Mouse (Mus musculus) intestine, postnatal 0 days (tissue): ENCODE measurements around the gene Veph1. TPM values are rescaled to one million over a fixed set of nuclear protein-coding genes. Genes with fewer than 3 reads are reported as not detected.
A peak's percentile ranks its signal among the peaks of the same experiment; 100 is the strongest.
"Not testable (repeated sequence)": the region's sequence is repeated elsewhere in the genome, so short reads cannot be mapped to it uniquely, and the experiment has no call there.

Experiments used
- ATAC-seq: fragments of 200-750 bp; cut with Nextera tagmentation; 2 replicates; pipeline ENCODE4 v1.8.0; 2017; ENCODE audit warnings: mild to moderate bottlenecking, moderate TSS enrichment, moderate library complexity
- H3K27ac ChIP-seq: fragments of 300-500 bp; sonication (generic); 2 replicates; pipeline ENCODE4 v1.5.1; 2014; ENCODE audit warnings: mild to moderate bottlenecking, low read depth, low read length, moderate library complexity
- H3K27me3 ChIP-seq: fragments of 300-500 bp; sonication (generic); replicated peaks from 2 replicates; pipeline ENCODE4 v1.6.1; 2014; ENCODE audit warnings: low read length, mixed read lengths; ENCODE audit not compliant: control insufficient read depth, insufficient read depth
- H3K36me3 ChIP-seq: fragments of 300-500 bp; sonication (generic); 2 replicates; pipeline ENCODE4 v1.6.1; 2014; ENCODE audit warnings: mild to moderate bottlenecking, moderate library complexity; ENCODE audit not compliant: control insufficient read depth, insufficient read depth
- H3K4me1 ChIP-seq: fragments of 300-500 bp; sonication (generic); replicated peaks from 2 replicates; pipeline ENCODE4 v1.6.1; 2014; ENCODE audit warnings: antibody characterized with exemption, low read length, mixed read lengths; ENCODE audit not compliant: control insufficient read depth, insufficient read depth
- H3K4me2 ChIP-seq: fragments of 300-500 bp; sonication (generic); replicated peaks from 2 replicates; pipeline ENCODE4 v1.6.1; 2014; ENCODE audit warnings: low read depth, mild to moderate bottlenecking, moderate library complexity
- H3K4me3 ChIP-seq: fragments of 300-500 bp; sonication (generic); 2 replicates; pipeline ENCODE4 v1.5.1; 2014; ENCODE audit warnings: low read depth, low read length
- H3K9ac ChIP-seq: fragments of 300-500 bp; sonication (generic); 2 replicates; pipeline ENCODE4 v1.6.1; 2014; ENCODE audit warnings: mild to moderate bottlenecking, low read depth, low read length
- H3K9me3 ChIP-seq: fragments of 300-500 bp; sonication (generic); 2 replicates; pipeline ENCODE4 v1.6.1; 2016; ENCODE audit warnings: mixed run types; ENCODE audit not compliant: control insufficient read depth
- CTCF ChIP-seq: sonication (generic); IDR thresholded peaks from 2 replicates; pipeline ENCODE4 v1.5.1; 2016; ENCODE audit warnings: low read depth, mild to moderate bottlenecking, control low read depth, antibody characterized with exemption, moderate library complexity
- WGBS: fragments of 180-500 bp; shearing (Covaris S2); extraction: QIAGEN DNeasy Blood & Tissue Kit; methylation state at CpG from one replicate; pipeline ENCODE4 v1.1.7; 2014; 5-methylcytosine and 5-hydroxymethylcytosine counted together
- polyA plus RNA-seq: library from polyadenylated mRNA; unstranded; fragments of >200 nt; fragmentation: Nextera tagmentation; extraction: Ambion mirVana; gene quantifications from 2 replicates; pipeline ENCODE4 v1.2.1, GENCODE M21; 2015

Gene Veph1
- polyA plus RNA-seq, 1 experiment from 2014 or later, result not detected

GRCm38 (mm10) chr3:66236234-66236871, 60.3 kb downstream of the Veph1 start:
- 39% methylated on average over 4 of the region's 4 CpGs for WGBS

GRCm38 (mm10) chr3:66224931-66225537, 71.6 kb downstream of the Veph1 start:
- no peaks in the 10 kb centered on the region for H3K9me3 ChIP-seq
- no peak overlapping the region for H3K9ac ChIP-seq
- H3K4me1 ChIP-seq, result no peaks in the 10 kb centered on the region
- TF ChIP-seq CTCF, result no peak
- 57% methylated on average over 15 of the region's 15 CpGs for WGBS
- ATAC-seq, result no peak
- no peak overlapping the region for H3K27ac ChIP-seq
- peaks cover 11% of the 10 kb centered on the region; the same call in 1 of the 2 replicates for H3K27me3 ChIP-seq
- H3K4me2 ChIP-seq, result no peak overlapping the region
- H3K4me3 ChIP-seq, result no peak overlapping the region
- no peaks in the 10 kb centered on the region for H3K36me3 ChIP-seq

More at GRCm38 (mm10) chr3:66236234-66236871, 60.3 kb downstream of the Veph1 start:
- H3K27ac ChIP-seq, ATAC-seq, H3K4me1 ChIP-seq, H3K4me3 ChIP-seq, H3K9me3 ChIP-seq, H3K4me2 ChIP-seq, H3K9ac ChIP-seq, H3K36me3 ChIP-seq, H3K27me3 ChIP-seq: not testable (repeated sequence)
- peak; percentile 73 for TF ChIP-seq CTCF

DNA sequence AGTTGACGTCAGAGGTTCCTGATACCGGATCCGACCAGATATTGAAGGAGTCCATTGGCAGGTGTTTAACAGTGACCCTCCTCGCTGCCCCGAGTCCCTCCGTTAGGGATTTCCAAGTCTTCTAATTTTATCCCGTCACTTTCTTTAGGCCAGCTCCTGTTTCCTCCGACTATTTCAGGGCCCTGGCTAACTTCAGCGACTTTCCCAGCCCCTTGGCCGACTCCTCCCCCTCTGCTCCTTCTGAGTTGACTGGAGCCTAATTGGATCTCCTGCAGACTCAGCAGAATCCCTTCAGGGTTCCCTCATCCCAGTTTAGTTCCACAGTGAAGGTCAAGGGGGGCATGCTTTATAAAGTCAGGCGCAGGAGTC, 75.4 kb downstream of the Veph1 start:
- no peak for TF ChIP-seq CTCF
- Histone ChIP-seq H3K9me3 (no peaks in the 10 kb centered on the region), H3K9ac (no peak overlapping the region), H3K27ac (no peak overlapping the region), H3K27me3 (peaks cover 18% of the 10 kb centered on the region), H3K4me3 (peak overlapping the region; percentile 47), H3K4me2 (peak overlapping the region; percentile 78), H3K36me3 (no peaks in the 10 kb centered on the region), H3K4me1 (no peaks in the 10 kb centered on the region)
- ATAC-seq, result no peak
- 6% methylated on average over 11 of the region's 11 CpGs for WGBS

- Histone ChIP-seq H3K9ac (peak overlapping the region; percentile 31; the same call in 1 of the 2 replicates), H3K4me1 (no peaks in the 10 kb centered on the region), H3K9me3 (no peaks in the 10 kb centered on the region), H3K4me2 (peak overlapping the region; percentile 78), H3K4me3 (peak overlapping the region; percentile 47), H3K36me3 (no peaks in the 10 kb centered on the region), H3K27me3 (peaks cover 18% of the 10 kb centered on the region), H3K27ac (no peak overlapping the region)
- ATAC-seq, result peak; percentile 43; the same call in 1 of the 2 replicates
- WGBS, result under 1% methylated on average over 54 of the region's 54 CpGs
- no peak for TF ChIP-seq CTCF
These were observed 75.9 kb downstream of the Veph1 start for GRCm38 (mm10) chr3:66220554-66221242.

GRCm38 (mm10) chr3:66219655-66220191, 76.9 kb downstream of the Veph1 start, which contains the start of gene Ptx3:
Gene Ptx3, plus strand, starts transcription at chr3:66219910.
- TF ChIP-seq CTCF, result no peak
- no peak for ATAC-seq

GRCm38 (mm10) chr3:66215759-66216158, 80.9 kb downstream of the Veph1 start:
- no peaks in the 10 kb centered on the region for H3K9me3 ChIP-seq
- no peak for ATAC-seq
- no peak overlapping the region for H3K27ac ChIP-seq
- H3K36me3 ChIP-seq, result no peaks in the 10 kb centered on the region
- no peaks in the 10 kb centered on the region for H3K4me1 ChIP-seq
- no peak for TF ChIP-seq CTCF
- 52% methylated on average over 8 of the region's 8 CpGs for WGBS
- no peak overlapping the region for H3K4me3 ChIP-seq
- no peak overlapping the region for H3K4me2 ChIP-seq
- H3K27me3 ChIP-seq, result peaks cover 12% of the 10 kb centered on the region
- H3K9ac ChIP-seq, result no peak overlapping the region

More at GRCm38 (mm10) chr3:66219655-66220191, 76.9 kb downstream of the Veph1 start, which contains the start of gene Ptx3:
- H3K36me3 ChIP-seq, result no peaks in the 10 kb centered on the region
- H3K27ac ChIP-seq, result no peak within 1 kb of the TSS
- H3K27me3 ChIP-seq, result peaks cover 18% of the 10 kb centered on the region
- no peaks in the 10 kb centered on the region for H3K4me1 ChIP-seq
- 9% methylated on average over 20 of the region's 20 CpGs for WGBS
- peak within 1 kb of the TSS; percentile 47 for H3K4me3 ChIP-seq
- no peaks in the 10 kb centered on the region for H3K9me3 ChIP-seq
- peak within 1 kb of the TSS; percentile 78 for H3K4me2 ChIP-seq
- peak within 1 kb of the TSS; percentile 31; the same call in 1 of the 2 replicates for H3K9ac ChIP-seq
